Mouse (Mus musculus) bone marrow, adult 2 months (tissue): Measurements from ENCODE around the gene Ankrd54. TPM values are rescaled to one million over a fixed set of nuclear protein-coding genes. Genes with fewer than 3 reads are reported as not detected.
"Not testable (repeated sequence)": the region's sequence is repeated elsewhere in the genome, so short reads cannot be mapped to it uniquely, and the experiment has no call there.

Experiments used
- H3K27ac ChIP-seq: fragments of 200-500 bp; 2 replicates; pipeline ENCODE4 v1.5.1; 2012; ENCODE audit warnings: low read depth, mild to moderate bottlenecking, control low read depth, inconsistent platforms, low read length; ENCODE audit not compliant: control insufficient read depth, poor library complexity, insufficient read depth
- H3K4me1 ChIP-seq: fragments of 200-500 bp; 2 replicates; pipeline ENCODE4 v1.6.1; 2011; ENCODE audit warnings: low read length; ENCODE audit not compliant: control insufficient read depth, insufficient read depth
- H3K4me3 ChIP-seq: fragments of 200-500 bp; replicated peaks from 2 replicates; pipeline ENCODE3; 2011; ENCODE audit warnings: mild to moderate bottlenecking, low read depth, low read length, control low read depth; ENCODE audit not compliant: control insufficient read depth
- CTCF ChIP-seq: fragments of 200-500 bp; IDR thresholded peaks from 2 replicates; pipeline ENCODE4 v1.5.1; 2011; ENCODE audit warnings: low read length, control low read depth; ENCODE audit not compliant: control insufficient read depth, insufficient read depth
- POLR2A ChIP-seq: fragments of 200-500 bp; IDR thresholded peaks from 2 replicates; pipeline ENCODE4 v1.6.1; 2011; ENCODE audit warnings: low read depth, mild to moderate bottlenecking, control low read depth, low read length, borderline replicate concordance; ENCODE audit not compliant: control insufficient read depth
- WGBS: fragments of 180-500 bp; shearing (Covaris S2); methylation state at CpG from one replicate; pipeline ENCODE4 v1.1.7; 2018; 5-methylcytosine and 5-hydroxymethylcytosine counted together
- polyA plus RNA-seq: library from polyadenylated mRNA; stranded (reverse); fragments of >200 nt; gene quantifications from 2 replicates; pipeline ENCODE4 v1.2.4, GENCODE M21; 2011; ENCODE audit warnings: low replicate concordance; ENCODE audit not compliant: missing spikeins, insufficient read depth, insufficient read length

The Ankrd54 gene
- polyA plus RNA-seq, 1 experiment = 43.4 TPM

GRCm38 (mm10) chr15:79018886-79019285 is 43.8 kb downstream of the Ankrd54 start:
- Histone ChIP-seq H3K4me3 (no peak overlapping the region), H3K4me1 (no peaks in the 10 kb centered on the region), H3K27ac (no peak overlapping the region)
- 83% methylated on average over 3 of the region's 3 CpGs for WGBS
- TF ChIP-seq POLR2A (no peak), CTCF (no peak)

- WGBS = 57% methylated on average over 4 of the region's 4 CpGs
- Histone ChIP-seq H3K4me3 (no peak overlapping the region), H3K4me1 (no peaks in the 10 kb centered on the region), H3K27ac (no peak overlapping the region)
- TF ChIP-seq POLR2A (no peak), CTCF (no peak)
Measured at GRCm38 (mm10) chr15:79018191-79018590, 44.5 kb downstream of the Ankrd54 start.

GRCm38 (mm10) chr15:79013382-79013781 is 49.3 kb downstream of the Ankrd54 start:
- Histone ChIP-seq H3K4me1 (no peaks in the 10 kb centered on the region), H3K4me3 (no peak overlapping the region), H3K27ac (no peak overlapping the region)
- WGBS = 74% methylated on average over 7 of the region's 7 CpGs
- TF ChIP-seq CTCF (no peak), POLR2A (no peak)

GRCm38 (mm10) chr15:79011550-79011949 is 51.1 kb downstream of the Ankrd54 start:
- no peaks in the 10 kb centered on the region for H3K4me1 ChIP-seq
- TF ChIP-seq CTCF (no peak), POLR2A (no peak)
- H3K27ac ChIP-seq = no peak overlapping the region
- 81% methylated on average over 10 of the region's 10 CpGs for WGBS
- H3K4me3 ChIP-seq = no peak overlapping the region

GRCm38 (mm10) chr15:79009734-79010133 is 53.0 kb downstream of the Ankrd54 start:
- WGBS = 81% methylated on average over 5 of the region's 5 CpGs
- Histone ChIP-seq H3K4me3 (no peak overlapping the region), H3K27ac (no peak overlapping the region), H3K4me1 (no peaks in the 10 kb centered on the region)
- TF ChIP-seq CTCF (no peak), POLR2A (no peak)

- WGBS = 93% methylated on average over 6 of the region's 6 CpGs
- not testable (repeated sequence) for H3K4me3 ChIP-seq, H3K4me1 ChIP-seq, H3K27ac ChIP-seq
Measured at GRCm38 (mm10) chr15:79007836-79008235, 54.9 kb downstream of the Ankrd54 start.

- TF ChIP-seq CTCF (no peak), POLR2A (no peak)
- no peaks in the 10 kb centered on the region for H3K4me1 ChIP-seq
- no peak overlapping the region for H3K27ac ChIP-seq
- WGBS = 84% methylated on average over 5 of the region's 5 CpGs
- H3K4me3 ChIP-seq = no peak overlapping the region
Measured at GRCm38 (mm10) chr15:79007059-79007458, 55.6 kb downstream of the Ankrd54 start.

- Histone ChIP-seq H3K27ac (no peak overlapping the region), H3K4me1 (no peaks in the 10 kb centered on the region), H3K4me3 (no peak overlapping the region)
- TF ChIP-seq CTCF (no peak), POLR2A (no peak)
- WGBS = 71% methylated on average over 3 of the region's 3 CpGs
Measured at GRCm38 (mm10) chr15:79006638-79007037, 56.1 kb downstream of the Ankrd54 start.

GRCm38 (mm10) chr15:79005581-79005980 is 57.1 kb downstream of the Ankrd54 start:
- TF ChIP-seq POLR2A = no peak
- TF ChIP-seq CTCF = no peak

More at GRCm38 (mm10) chr15:79005581-79005980, 57.1 kb downstream of the Ankrd54 start:
- Histone ChIP-seq H3K4me1 (no peaks in the 10 kb centered on the region), H3K4me3 (no peak overlapping the region), H3K27ac (no peak overlapping the region)
- WGBS = 83% methylated on average over 9 of the region's 9 CpGs

Other genes with a start within 250 kb of the Ankrd54 start
- gene Cdc42ep1, start 220.3 kb downstream of the Ankrd54 start, polyA plus RNA-seq = 6.6 and 9.4 TPM in 2 replicates
- not detected in 2 replicates for gene Lgals2, start 207.4 kb downstream of the Ankrd54 start, polyA plus RNA-seq
- gene Gga1, start 185.7 kb downstream of the Ankrd54 start, polyA plus RNA-seq = 25.8 and 55.3 TPM in 2 replicates
- gene Gm49510, start 163.2 kb downstream of the Ankrd54 start, polyA plus RNA-seq = not detected in 2 replicates
- 18.9 and 63.2 TPM in 2 replicates for gene Sh3bp1, start 163.1 kb downstream of the Ankrd54 start, polyA plus RNA-seq
- 5.7 and 8.0 TPM in 2 replicates for gene Pdxp, start 149.0 kb downstream of the Ankrd54 start, polyA plus RNA-seq
- 75.3 and 222 TPM in 2 replicates for gene Lgals1, start 136.2 kb downstream of the Ankrd54 start, polyA plus RNA-seq
- gene Nol12, start 128.0 kb downstream of the Ankrd54 start, polyA plus RNA-seq = 14.6 and 30.5 TPM in 2 replicates
- gene Triobp, start 115.2 kb downstream of the Ankrd54 start, polyA plus RNA-seq = 17.0 and 32.9 TPM in 2 replicates
- 30.4 and 32.4 TPM in 2 replicates for gene H1f0, start 34.4 kb downstream of the Ankrd54 start, polyA plus RNA-seq
- not detected in 2 replicates for gene Galr3, start 21.0 kb downstream of the Ankrd54 start, polyA plus RNA-seq
- 60.7 and 112 TPM in 2 replicates for gene Eif3l, start 12.3 kb upstream of the Ankrd54 start, polyA plus RNA-seq
- gene Micall1, start 46.0 kb upstream of the Ankrd54 start, polyA plus RNA-seq = 4.8 and 20.7 TPM in 2 replicates
- gene Polr2f, start 78.1 kb upstream of the Ankrd54 start, polyA plus RNA-seq = 72.8 and 74.0 TPM in 2 replicates
- gene 1700088E04Rik, start 78.4 kb upstream of the Ankrd54 start, polyA plus RNA-seq = not detected in 2 replicates
- not detected in 2 replicates for gene Sox10, start 102.3 kb upstream of the Ankrd54 start, polyA plus RNA-seq
- gene Pick1, start 166.3 kb upstream of the Ankrd54 start, polyA plus RNA-seq = 6.2 and 13.6 TPM in 2 replicates
- gene Gm49486, start 166.5 kb upstream of the Ankrd54 start, polyA plus RNA-seq = not detected in 2 replicates
- gene Slc16a8, start 191.9 kb upstream of the Ankrd54 start, polyA plus RNA-seq = not detected in 2 replicates
- gene Baiap2l2, start 222.6 kb upstream of the Ankrd54 start, polyA plus RNA-seq = not detected in 2 replicates